Mouse (Mus musculus) MEL-GATA-1-ER (cell line): ENCODE measurements around the gene Efna4.
A peak's percentile ranks its signal among the peaks of the same experiment; 100 is the strongest.

Experiments
- DNase-seq: peaks from one replicate; pipeline ENCODE4 v3.0.0-alpha.2; 2012; ENCODE audit warnings: low read depth; ENCODE audit errors: extremely low read depth

Gene Efna4

DNA sequence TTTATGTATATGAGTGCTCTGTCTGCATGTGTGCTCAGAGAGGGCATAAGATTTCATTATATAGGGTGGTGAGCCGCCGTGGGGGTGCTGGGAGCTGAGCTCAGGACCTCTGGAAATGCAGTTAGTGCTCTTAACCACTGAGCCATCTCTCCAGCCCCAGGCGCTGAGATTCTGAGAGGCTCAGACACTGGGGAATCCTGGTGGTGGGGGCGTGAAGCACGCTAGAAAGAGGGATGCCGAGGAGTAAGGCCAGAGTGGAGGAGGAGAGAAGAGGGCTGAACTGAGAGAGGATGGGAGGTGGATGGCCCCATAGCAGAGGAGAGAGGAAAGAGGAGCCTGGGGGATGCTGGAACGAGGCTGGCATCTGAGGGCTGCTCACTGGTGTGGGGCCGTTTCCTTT lies 26.8 kb upstream of the Efna4 start:
- DNase-seq, result no peak

DNA sequence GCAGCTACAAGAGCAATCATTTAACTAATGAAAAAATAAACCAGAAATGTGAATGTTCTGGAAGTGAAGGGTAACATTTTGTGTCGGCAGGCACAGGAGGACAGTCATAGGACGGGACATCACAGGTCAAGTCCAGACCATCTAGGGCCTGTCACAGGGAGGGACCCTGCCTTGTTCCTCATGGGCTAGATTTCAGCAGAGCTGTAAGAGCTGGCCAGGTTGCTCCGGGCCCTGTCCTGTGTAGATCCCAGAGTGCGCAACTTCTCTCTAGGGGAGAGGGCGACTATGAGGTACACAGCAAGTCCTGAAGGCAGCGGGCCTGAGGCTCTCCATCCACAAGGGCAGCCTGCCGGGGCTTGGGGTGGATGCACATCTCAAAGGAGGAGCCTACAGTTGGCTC lies 23.8 kb upstream of the Efna4 start, which contains the start of gene Dcst2:
Dcst2 (plus strand) TSS at position 301 of the 400 bp plus-strand sequence.
- no peak for DNase-seq

DNA sequence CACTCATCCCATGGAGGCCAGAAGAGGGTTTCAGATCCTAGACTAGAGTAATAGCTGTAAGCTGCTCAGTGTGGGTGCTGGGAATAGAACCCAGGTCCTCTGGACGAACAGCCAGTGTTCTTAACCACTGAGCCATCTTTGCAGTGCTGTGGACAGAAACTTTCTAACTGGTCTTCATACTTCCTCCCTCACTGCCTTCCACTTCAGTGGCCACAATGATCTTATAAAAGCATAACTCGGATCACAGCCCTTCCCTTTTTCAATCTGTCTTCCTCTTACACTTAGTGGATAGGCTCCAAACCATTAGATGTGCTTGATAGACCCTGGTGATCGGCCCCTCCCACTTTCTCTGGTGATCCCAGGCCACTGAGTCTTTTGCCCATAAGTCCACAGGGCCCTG lies 22.4 kb upstream of the Efna4 start:
- DNase-seq, result peak; percentile 77

DNA sequence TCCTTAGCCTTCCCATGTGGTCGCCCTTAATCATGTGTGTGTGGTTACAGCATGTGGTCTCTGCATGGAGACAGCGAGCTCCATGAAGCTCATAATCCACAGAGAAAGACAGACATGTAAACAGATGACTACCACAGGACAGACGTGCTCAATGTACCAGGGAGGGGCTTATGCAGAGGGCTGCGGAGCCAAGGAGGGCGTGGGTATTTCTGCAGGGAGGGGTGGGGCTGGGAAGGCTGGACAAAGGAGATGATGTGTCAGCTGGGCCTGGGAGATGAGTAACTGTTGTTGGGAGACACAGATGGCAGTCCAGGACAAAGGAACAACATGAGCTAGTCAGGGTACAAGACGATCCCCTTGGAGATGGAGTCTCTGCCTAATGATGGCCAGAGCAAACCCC lies 21.8 kb upstream of the Efna4 start:
- DNase-seq, result no peak

DNA sequence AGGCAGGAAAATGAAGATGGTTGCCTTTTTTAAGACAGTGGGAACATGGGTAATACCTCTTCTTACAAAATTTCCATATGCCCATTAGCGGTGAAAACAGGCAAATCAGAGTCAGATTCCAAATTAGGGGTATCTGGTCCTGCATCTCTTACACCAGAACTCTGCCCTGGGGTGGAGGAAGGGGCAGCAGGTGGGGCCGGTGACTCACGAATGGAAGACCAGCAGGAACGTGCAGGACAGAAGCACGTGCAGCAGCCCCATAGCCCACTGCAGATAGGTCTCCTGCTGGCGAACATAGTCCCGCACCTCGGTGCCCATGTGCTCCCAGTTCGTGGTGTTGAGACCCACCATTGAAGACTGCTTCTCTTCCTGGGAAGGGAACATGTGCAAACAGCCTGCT lies 18.2 kb upstream of the Efna4 start:
- DNase-seq, result no peak

DNA sequence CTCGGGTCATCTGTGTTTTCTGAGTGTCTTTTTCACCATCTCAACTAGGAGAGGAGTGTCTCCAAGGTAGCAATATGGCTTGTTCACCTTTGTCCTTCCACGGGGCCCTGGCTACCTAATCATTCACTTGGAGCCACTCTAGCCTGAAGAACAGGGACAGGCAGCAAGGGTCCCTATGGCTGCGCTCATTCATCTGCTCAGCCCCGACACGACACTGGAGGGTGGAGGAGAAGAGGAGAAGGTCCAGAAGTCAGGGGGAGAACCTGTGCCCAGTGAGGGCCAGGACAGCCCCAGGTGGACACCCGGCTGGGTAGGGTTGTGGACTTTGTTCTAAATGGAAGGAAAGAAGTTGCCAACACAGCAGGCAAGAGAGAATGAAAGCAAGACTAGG lies 17.7 kb upstream of the Efna4 start:
- no peak for DNase-seq

DNA sequence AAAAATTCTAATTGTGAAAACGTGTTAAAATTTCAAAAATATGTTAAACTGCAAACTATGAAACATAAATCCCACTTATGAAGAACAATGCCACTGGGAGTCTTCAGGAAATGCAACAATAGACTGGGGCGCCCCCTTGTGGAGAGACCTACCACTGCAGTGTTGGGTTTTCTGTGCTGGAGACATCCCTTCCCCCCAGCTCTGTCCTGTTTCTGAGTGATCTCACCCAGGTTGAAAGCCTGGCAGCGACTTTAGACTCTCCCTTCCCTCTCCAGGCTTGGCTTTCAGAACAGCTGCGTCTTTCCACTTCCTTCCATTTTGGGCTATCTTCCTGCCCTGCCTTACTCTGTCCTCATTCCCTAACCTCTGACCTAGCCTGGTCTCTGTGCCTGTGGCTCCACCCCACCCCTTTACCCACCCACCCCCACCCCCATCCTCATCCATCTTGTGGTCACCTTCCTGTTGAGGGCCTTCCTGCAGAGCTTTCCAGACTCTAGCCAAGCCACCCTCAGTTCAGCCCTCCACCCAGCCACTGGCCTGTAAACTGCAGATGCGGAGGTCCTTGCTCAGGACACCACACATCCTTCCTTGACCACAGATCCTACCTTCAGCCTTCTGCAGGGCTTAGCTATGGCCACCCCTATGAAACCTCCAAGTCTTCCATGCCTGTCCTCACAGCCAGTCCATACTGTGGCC lies 17.1 kb upstream of the Efna4 start:
- peak; percentile 50 for DNase-seq

DNA sequence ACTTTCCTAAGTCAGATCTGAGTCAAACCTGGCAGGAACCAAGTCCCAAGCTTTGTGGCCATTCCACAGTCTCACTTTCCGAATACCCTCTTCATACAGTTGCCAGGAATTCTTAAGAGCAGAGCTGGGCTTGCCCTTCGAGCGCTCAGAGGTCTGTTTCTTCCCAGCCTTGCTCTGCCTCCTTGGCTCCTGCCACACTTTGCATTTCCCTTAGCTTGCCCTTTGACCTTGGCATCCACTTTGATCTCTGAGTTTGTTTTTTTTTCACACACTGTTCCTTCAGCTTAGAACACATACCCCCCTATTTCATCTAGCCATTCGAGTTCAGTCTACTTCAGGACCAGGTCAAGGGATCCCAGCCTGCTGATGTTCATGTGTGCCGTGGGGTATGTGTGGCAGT lies 13.4 kb upstream of the Efna4 start:
- DNase-seq, result no peak

DNA sequence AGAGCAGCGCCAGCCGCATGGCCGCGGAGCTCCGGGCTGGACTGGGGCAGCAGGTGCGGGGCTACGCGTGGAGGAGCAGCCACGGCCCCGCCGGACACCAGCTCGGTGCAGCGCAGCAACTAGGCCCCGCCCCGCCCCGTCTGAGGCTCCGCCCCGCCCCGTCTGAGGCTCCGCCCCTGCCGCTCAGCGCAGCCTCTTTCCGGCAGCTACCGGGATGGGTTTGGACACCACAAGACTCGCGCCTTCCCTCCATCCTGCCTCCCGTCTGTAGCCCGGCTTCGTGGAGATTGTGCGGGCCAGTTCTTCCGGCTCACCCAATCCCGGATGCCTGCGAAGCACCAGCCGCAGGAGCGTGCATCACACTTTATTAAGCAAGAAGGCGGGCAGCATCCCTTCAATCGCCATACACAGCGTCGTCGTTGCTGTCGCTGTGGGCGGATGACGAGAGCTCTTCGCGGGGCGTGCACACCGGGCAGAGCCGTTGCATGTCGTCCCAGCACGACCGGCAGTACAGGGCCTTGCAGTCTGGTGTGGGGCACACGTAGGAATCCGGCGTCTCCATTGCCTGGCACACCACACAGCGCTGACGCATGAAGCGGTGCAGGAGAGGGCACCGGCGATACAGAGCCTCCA lies 12.2 kb upstream of the Efna4 start, which contains the start of gene Adam15:
Adam15 (minus strand) TSS at position 128 of the 633 bp plus-strand sequence.
- peak; percentile 67 for DNase-seq

DNA sequence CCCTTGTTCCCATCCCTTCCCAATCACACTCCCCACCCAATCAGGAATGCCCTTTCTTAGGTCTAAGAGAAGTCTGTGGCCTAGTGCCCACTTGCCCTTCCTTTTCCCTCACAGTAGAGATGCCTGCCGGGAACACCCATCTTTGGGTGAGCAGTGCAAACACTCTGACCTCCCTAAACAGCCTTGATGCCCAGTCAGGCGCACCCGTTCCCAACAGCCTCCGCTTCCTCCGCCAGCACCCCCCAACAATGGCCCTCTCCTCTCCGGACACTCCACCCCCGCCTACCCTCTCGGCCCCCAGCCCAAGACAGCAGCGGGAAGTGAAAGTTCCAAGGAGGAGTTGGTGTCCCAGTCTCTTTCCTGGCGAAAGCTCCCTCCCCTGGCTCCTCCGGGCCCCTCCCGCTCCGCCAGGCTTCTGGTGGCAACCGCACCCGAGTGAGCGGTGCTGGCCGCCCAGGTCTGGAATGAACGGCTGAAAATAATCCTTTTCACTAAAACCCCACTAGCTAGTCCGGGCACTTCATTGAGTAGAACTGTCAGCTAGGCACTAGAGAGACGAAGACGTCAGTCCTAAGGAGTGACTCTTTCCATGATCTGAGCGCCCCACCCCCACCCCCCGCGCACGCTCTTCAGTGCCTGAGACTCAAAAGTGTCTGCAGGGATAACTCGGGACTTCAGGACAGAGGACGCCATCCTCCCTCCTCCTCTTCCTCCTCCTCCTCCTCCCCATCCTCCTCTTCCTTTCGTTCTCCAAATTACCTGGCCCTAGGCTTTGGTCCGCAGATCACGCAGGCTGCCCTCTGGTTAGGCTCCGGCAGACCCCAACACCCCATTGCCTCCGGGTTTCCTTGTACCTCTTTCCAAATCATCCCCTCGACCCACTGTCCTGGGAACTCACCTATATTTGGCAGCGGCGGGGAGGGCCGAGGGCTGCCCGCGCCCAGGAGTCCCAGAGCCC lies 11.4 kb upstream of the Efna4 start:
- DNase-seq, result peak; percentile 38

DNA sequence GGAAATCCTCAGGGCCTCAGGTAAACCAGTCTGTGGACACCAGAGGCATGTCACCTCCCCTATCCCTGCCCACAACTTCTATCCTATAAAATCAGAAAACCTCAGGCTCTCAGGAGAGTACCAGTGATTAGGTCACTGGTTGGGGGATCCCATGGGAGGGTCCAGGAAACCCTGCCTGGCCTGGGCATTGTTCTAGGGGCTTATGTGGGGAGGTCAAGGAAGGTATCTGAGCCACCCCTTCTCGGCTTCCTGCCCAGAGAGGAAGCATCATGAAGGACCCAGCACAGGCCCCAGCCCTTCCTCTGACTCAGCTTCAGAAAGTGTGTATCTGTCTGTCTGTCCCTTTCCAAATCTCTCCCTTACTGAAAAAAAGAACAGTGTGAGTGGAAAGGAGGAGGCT lies 10.1 kb upstream of the Efna4 start:
- no peak for DNase-seq

DNA sequence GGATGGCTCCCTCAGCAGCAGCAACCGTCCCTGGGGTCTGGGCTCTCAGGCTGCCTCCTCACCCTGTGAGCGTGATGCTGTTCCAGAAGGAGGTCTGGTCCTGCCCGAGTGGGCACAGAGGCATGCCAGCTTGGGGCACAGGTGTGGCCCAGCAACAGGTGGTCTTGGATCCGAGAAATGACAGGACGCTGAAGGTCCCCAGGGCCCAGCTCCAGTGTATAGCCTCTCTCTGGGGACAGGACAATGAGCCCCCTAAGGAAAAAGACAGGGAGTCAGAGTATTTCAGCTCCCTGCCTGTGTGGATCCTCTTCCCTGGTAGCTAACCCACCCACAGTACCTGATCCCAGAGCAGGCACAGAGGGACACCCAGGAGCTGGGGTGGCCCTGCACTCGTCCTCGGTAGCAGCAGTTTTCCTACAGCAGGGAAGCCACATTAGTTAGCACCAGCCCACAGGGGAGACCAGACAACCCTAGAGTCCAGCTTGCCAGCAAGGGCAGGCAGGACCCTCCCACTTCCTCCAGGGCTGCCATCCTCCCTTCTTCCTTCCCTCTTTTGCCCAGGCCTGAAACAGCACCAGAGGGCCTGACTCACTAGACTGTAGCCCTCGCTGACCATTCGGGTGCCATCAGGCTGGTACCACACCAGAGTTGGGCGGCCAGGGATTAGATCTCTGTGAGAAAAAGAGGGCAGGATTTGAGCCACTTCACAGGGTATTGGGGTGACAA lies 9.2 kb upstream of the Efna4 start:
- no peak for DNase-seq

DNA sequence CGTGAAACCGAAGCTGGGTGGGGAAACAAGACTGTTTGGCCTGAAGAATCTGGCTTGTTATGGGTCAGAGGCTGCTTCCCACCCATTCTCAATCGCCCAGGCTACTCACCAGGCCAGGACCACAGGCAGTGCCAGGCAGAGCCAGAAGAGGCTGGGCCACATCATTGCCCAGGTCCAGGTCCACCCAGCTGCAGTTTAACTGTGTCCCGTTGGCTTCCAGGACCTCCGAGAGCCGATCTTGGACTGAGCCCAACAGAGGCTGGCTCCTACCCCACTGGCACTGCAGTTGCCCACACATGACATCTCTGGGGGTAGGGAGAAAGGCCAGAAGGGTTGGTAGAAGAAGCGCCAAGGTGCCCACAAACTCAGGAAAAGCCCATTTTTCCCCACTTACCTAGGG lies 5.5 kb upstream of the Efna4 start:
- DNase-seq, result no peak

DNA sequence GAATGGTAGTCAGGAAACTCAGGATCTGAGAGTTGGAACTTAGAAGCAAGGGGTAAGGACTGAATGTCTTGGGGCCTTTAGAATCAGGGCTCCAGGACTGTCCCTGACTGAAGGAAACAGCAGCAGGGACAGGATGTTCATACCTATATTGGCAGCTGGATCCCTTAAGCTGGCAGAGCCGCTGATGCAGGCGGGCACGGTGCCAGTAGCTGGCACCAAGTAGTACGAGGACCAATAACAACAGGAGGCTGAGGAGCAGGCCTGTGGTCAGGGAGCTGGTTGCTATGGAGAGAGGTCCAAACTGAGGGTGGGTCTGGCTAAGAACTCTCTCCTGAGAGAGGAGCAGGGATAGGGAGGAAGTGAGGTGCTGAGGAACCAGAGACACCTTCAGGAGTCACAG lies 4.0 kb upstream of the Efna4 start:
- DNase-seq, result no peak

DNA sequence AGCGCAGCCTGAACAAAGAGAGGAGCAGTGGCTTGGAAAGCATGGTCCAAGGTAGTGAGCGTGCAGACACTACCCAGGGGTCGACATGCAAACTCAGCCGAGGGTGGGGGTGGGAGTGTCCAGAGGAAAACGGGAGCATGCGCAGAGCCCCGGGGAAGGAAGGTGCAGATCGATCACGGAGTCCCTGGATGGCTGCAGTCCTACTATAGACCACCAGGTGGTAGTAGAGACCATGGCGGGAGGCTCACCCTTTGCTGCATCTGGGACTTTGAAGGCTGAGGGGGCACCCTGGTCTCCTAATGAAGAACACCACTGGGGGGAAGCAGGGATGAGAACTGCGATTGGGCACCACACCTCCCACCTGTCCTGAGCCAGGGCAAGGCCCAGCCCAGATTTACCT lies 2.6 kb upstream of the Efna4 start:
- no peak for DNase-seq

DNA sequence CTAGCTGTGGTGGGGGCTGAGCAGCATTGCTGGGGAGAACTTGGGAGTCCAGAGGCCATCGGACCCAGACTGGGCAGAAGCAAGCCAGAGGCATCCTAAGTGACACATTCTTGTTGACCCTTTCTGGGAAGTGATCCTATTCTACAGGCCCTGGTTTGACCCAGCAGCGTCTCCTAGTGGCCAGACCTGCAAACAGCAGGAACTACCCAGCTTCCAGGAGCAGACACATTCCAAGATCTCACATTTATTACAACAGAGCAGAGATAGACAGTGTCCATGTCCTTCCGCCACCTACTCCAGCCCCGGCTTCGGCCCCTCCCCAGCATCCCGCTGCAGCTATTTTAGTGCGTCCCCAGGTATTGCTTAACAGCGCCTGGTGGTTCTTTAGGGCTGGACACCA lies 1.6 kb upstream of the Efna4 start:
- DNase-seq, result no peak

DNA sequence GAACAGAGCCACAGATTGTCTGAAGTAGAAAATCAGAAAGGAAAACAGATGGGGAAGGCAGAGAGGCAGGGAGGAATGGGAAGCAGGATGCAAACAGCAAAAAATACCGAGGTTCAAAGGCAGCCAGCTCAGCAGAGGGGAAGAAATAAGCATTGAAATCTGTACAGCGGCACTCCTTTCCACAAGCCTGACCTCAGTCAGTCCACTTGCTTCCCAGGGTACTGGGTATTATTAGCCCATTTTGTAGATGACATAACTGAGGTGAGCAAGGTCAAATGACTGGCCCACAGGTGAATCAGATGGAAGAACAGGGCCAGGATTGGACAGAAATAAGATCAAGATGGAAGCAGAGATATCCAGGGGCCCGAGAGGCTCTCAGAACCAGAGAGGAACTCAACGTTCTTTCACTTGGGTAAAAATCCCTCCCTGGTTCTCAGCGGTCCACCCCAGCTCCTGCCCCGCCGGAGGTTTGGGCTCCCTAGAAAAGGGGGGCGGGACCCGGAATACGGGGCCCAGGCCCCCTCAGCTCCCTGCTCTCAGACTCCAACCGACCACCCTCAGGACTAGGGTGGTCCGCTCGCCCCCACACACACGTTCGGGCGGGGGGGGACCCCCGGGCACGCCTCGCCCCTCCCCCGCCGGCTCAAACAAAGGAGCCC lies 637 bp downstream of the Efna4 start:
- DNase-seq, result no peak

DNA sequence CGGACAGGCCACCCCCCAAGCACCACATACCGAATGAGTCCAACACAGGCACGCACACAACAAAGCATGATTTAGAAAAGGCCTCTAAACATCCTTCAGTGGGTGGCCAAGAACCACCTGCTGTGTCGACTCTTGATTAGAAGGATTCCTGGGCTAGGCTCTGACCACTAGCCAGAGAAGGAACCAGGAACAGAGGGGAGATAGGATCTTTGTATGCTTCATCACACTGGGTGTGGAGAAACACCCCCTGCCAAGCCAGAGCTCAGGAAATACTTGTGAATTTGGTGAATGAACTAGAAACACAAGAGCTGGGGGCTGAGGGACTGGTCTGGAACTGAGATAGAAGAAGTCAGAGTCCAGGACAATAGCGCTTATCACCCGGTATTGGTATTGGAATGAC lies 1.3 kb downstream of the Efna4 start:
- no peak for DNase-seq

DNA sequence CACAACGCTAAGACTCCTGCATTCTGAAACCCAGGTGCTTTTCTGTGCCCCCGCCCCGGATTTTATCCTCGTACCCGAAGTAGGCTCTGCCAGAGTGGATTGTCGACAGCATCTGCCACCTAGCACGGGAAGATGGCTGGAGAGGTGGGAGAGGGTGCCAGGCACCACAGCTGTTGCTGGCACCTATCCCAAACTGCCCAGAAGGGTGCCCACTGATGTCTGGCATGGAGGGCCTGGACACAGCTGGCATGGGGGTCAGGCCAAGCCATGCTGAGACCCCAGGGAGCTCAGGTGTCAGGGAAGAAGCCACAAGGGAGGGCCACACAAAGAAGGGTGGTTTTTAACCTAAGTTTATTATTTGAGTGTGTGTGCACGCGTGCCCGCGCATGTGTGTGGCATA lies 4.8 kb downstream of the Efna4 start:
- no peak for DNase-seq

DNA sequence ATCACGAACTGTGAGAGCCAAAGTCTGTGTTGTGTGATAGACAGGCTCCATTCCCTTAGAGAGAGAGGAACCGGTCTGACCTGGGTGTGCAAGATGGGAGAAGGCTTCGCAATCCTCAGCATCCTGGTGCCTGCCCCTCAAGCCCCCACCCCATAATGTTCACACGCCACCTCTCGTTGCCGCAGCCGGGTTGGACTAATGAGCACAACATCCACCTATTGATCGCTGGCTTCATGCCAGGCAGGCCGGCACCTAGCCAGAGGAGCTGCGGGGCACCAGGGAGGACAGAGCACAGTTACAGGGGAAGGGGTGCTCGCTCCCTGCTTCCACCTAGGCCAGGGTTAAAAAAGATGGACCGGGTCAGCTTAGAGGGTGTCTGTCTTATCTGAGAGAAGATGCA lies 5.4 kb downstream of the Efna4 start:
- DNase-seq, result no peak

DNA sequence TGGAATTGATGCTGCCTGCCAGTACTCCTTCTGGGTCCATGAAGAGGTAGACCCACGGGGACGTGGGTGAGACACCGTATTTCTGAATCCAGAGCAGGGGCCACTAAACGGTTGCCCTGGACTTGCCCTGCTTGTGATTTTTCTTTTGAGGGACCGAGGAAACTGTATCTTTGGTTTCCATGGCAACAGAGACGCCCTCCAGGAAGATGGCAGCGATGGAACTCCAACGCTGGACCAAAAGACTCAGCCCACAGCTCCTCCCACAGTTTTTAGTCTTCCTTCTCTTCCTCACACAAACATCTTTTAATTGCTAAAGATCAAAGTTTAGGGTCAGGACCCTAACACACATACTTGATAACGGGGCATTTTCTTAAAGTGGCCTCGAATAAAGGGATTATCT lies 5.8 kb downstream of the Efna4 start:
- DNase-seq, result no peak
